Mouse (Mus musculus): ENCODE data around the gene Zscan2. TPM values are rescaled to one million over a fixed set of nuclear protein-coding genes. Genes with fewer than 3 reads are reported as not detected.

The Zscan2 gene
- polyA plus RNA-seq (2012; rRNA removed), result 25.4 and 27.5 TPM in 2 replicates

GRCm38 (mm10) chr7:80860729-80861274, at the start of gene Zscan2:
Zscan2 (plus strand) TSS chr7:80860920.

GRCm38 (mm10) chr7:80825843-80826403, 34.8 kb upstream of the Zscan2 start, which contains the start of gene Iqgap1:
Iqgap1 (minus strand) TSS chr7:80825974.

GRCm38 (mm10) chr7:80900944-80901501, 40.3 kb downstream of the Zscan2 start, which contains the start of gene Wdr73:
Wdr73 (minus strand) TSS chr7:80901269.

GRCm38 (mm10) chr7:80904921-80905515, 44.3 kb downstream of the Zscan2 start, which contains the start of gene Nmb:
Nmb (minus strand) TSS chr7:80905076.

Other genes starting within 250 kb of the Zscan2 start
- 6.3 and 10.6 TPM in 2 replicates for gene Crtc3, start 172.0 kb upstream of the Zscan2 start, polyA plus RNA-seq (2012; rRNA removed)
- 16.0 and 21.4 TPM in 2 replicates for gene Iqgap1, start 34.9 kb upstream of the Zscan2 start, polyA plus RNA-seq (2012; rRNA removed)
- gene Wdr73, start 40.3 kb downstream of the Zscan2 start, polyA plus RNA-seq (2012; rRNA removed), result 28.1 and 34.5 TPM in 2 replicates
- 8.4 and 8.8 TPM in 2 replicates for gene Nmb, start 44.2 kb downstream of the Zscan2 start, polyA plus RNA-seq (2012; rRNA removed)
- 139 and 186 TPM in 2 replicates for gene Sec11a, start 86.9 kb downstream of the Zscan2 start, polyA plus RNA-seq (2012; rRNA removed)
- gene Zfp592, start 132.8 kb downstream of the Zscan2 start, polyA plus RNA-seq (2012; rRNA removed), result 15.4 and 19.1 TPM in 2 replicates
- 0.40 and 1.3 TPM in 2 replicates for gene Alpk3, start 196.7 kb downstream of the Zscan2 start, polyA plus RNA-seq (2012; rRNA removed)